Mouse (Mus musculus) lung, adult 10 weeks (tissue): Measurements from ENCODE around the gene Sprr4. TPM values are rescaled to one million over a fixed set of nuclear protein-coding genes. Genes with fewer than 3 reads are reported as not detected.

Experiments used
- polyA plus RNA-seq: library from polyadenylated mRNA; stranded (reverse); fragments of 350-450 nt; fragmentation: Illumina TruSeq; extraction: RNeasy Lipid Tissue Mini Kit (QIAGEN cat#74804); gene quantifications from one replicate; pipeline ENCODE4 v1.2.3, GENCODE M21; 2014; ENCODE audit warnings: low read depth, low replicate concordance; ENCODE audit not compliant: insufficient read depth

The Sprr4 gene
- polyA plus RNA-seq, result not detected

GRCm38 (mm10) chr3:92500393-92500792, at the start of gene Sprr4:
Sprr4 (minus strand) TSS chr3:92500493.

GRCm38 (mm10) chr3:92534411-92534810, 34.1 kb upstream of the Sprr4 start, which contains the start of gene 2310046K23Rik:
2310046K23Rik (minus strand) TSS chr3:92534511.

GRCm38 (mm10) chr3:92485863-92486262, 14.4 kb downstream of the Sprr4 start, which contains the start of gene Sprr1a:
Sprr1a (minus strand) TSS chr3:92485895.

GRCm38 (mm10) chr3:92458620-92459019, 41.7 kb downstream of the Sprr4 start, which contains the start of gene Sprr3:
Sprr3 (minus strand) TSS chr3:92458720.

Other genes starting within 250 kb of the Sprr4 start
- not detected for gene Sprr2a3, start 215.1 kb downstream of the Sprr4 start, polyA plus RNA-seq
- not detected for gene Sprr2b, start 183.9 kb downstream of the Sprr4 start, polyA plus RNA-seq
- not detected for gene Sprr2d, start 161.4 kb downstream of the Sprr4 start, polyA plus RNA-seq
- not detected for gene Sprr2e, start 148.3 kb downstream of the Sprr4 start, polyA plus RNA-seq
- gene Sprr2f, start 135.3 kb downstream of the Sprr4 start, polyA plus RNA-seq, result not detected
- gene Sprr2h, start 114.8 kb downstream of the Sprr4 start, polyA plus RNA-seq, result not detected
- gene Sprr2i, start 92.5 kb downstream of the Sprr4 start, polyA plus RNA-seq, result not detected
- gene Sprr2j-ps, start 82.4 kb downstream of the Sprr4 start, polyA plus RNA-seq, result not detected
- gene Gm9774, start 71.1 kb downstream of the Sprr4 start, polyA plus RNA-seq, result 3.0 TPM
- gene Sprr2k, start 67.9 kb downstream of the Sprr4 start, polyA plus RNA-seq, result not detected
- not detected for gene Sprr1b, start 61.7 kb downstream of the Sprr4 start, polyA plus RNA-seq
- gene Sprr3, start 41.8 kb downstream of the Sprr4 start, polyA plus RNA-seq, result not detected
- gene Sprr1a, start 14.6 kb downstream of the Sprr4 start, polyA plus RNA-seq, result 3.2 TPM
- gene 2310046K23Rik, start 34.0 kb upstream of the Sprr4 start, polyA plus RNA-seq, result not detected
- gene Ivl, start 73.2 kb upstream of the Sprr4 start, polyA plus RNA-seq, result 0.97 TPM
- not detected for gene Smcp, start 88.5 kb upstream of the Sprr4 start, polyA plus RNA-seq
- gene 2210017I01Rik, start 107.0 kb upstream of the Sprr4 start, polyA plus RNA-seq, result not detected
- gene Lce6a, start 121.2 kb upstream of the Sprr4 start, polyA plus RNA-seq, result not detected
- not detected for gene Lce1a1, start 147.8 kb upstream of the Sprr4 start, polyA plus RNA-seq
- gene Lce1b, start 156.4 kb upstream of the Sprr4 start, polyA plus RNA-seq, result not detected
- not detected for gene Lce1a2, start 169.8 kb upstream of the Sprr4 start, polyA plus RNA-seq
- gene Lce1c, start 178.8 kb upstream of the Sprr4 start, polyA plus RNA-seq, result not detected
- not detected for gene Lce1d, start 186.7 kb upstream of the Sprr4 start, polyA plus RNA-seq
- gene Lce1e, start 208.6 kb upstream of the Sprr4 start, polyA plus RNA-seq, result not detected
- not detected for gene Lce1f, start 219.9 kb upstream of the Sprr4 start, polyA plus RNA-seq
- gene Gm38119, start 238.6 kb upstream of the Sprr4 start, polyA plus RNA-seq, result not detected